Mouse (Mus musculus): ENCODE data around the gene Zmynd15. TPM values are rescaled to one million over a fixed set of nuclear protein-coding genes. Genes with fewer than 3 reads are reported as not detected.

Gene Zmynd15
- polyA plus RNA-seq, 1 experiment: 0.19 TPM

GRCm38 (mm10) chr11:70499566-70500475, 40.6 kb downstream of the Zmynd15 start:
- Histone ChIP-seq H3K27ac (ENCODE audit: insufficient read depth, low read length) (no peak overlapping the region), H3K4me3 (ENCODE audit: insufficient read depth, low read length) (no peak overlapping the region), H3K4me1 (ENCODE audit: control insufficient read depth, insufficient read depth, low read length) (no peaks in the 10 kb centered on the region)
- TF ChIP-seq CTCF (IDR thresholded peaks at IDR 0.05; ENCODE audit: borderline replicate concordance, insufficient read depth, low read length): no peak
- no peak for TF ChIP-seq POLR2A (IDR thresholded peaks at IDR 0.05; ENCODE audit: low read depth, low read length)

- no peak for TF ChIP-seq CTCF (IDR thresholded peaks at IDR 0.05; ENCODE audit: borderline replicate concordance, insufficient read depth, low read length)
- no peak overlapping the region for H3K4me3 ChIP-seq (ENCODE audit: insufficient read depth, low read length)
- no peak overlapping the region for H3K27ac ChIP-seq (ENCODE audit: insufficient read depth, low read length)
- no peaks in the 10 kb centered on the region for H3K4me1 ChIP-seq (ENCODE audit: control insufficient read depth, insufficient read depth, low read length)
These were observed 41.2 kb downstream of the Zmynd15 start for GRCm38 (mm10) chr11:70500476-70500812.

- Histone ChIP-seq H3K4me1 (ENCODE audit: control insufficient read depth, insufficient read depth, low read length) (no peaks in the 10 kb centered on the region), H3K27ac (ENCODE audit: insufficient read depth, low read length) (no peak overlapping the region), H3K4me3 (ENCODE audit: insufficient read depth, low read length) (no peak overlapping the region)
- TF ChIP-seq CTCF (IDR thresholded peaks at IDR 0.05; ENCODE audit: borderline replicate concordance, insufficient read depth, low read length) (no peak), POLR2A (IDR thresholded peaks at IDR 0.05; ENCODE audit: low read depth, low read length) (no peak)
These were observed 42.8 kb downstream of the Zmynd15 start for GRCm38 (mm10) chr11:70502018-70502417.

GRCm38 (mm10) chr11:70504970-70505369, 45.7 kb downstream of the Zmynd15 start, which contains the start of gene Tm4sf5:
Tm4sf5 (plus strand) TSS chr11:70505244.
- Histone ChIP-seq H3K4me3 (ENCODE audit: insufficient read depth, low read length) (no peak within 1 kb of the TSS), H3K4me1 (ENCODE audit: control insufficient read depth, insufficient read depth, low read length) (no peaks in the 10 kb centered on the region), H3K27ac (ENCODE audit: insufficient read depth, low read length) (no peak within 1 kb of the TSS)
- TF ChIP-seq POLR2A (IDR thresholded peaks at IDR 0.05; ENCODE audit: low read depth, low read length) (no peak), CTCF (IDR thresholded peaks at IDR 0.05; ENCODE audit: borderline replicate concordance, insufficient read depth, low read length) (no peak)

- H3K4me1 ChIP-seq (ENCODE audit: control insufficient read depth, insufficient read depth, low read length): no peaks in the 10 kb centered on the region
- TF ChIP-seq CTCF (IDR thresholded peaks at IDR 0.05; ENCODE audit: borderline replicate concordance, insufficient read depth, low read length) (0 out of 2 replicates have a peak, but pooled peaks have one; percentile 17), POLR2A (IDR thresholded peaks at IDR 0.05; ENCODE audit: low read depth, low read length) (no peak)
- no peak overlapping the region for H3K27ac ChIP-seq (ENCODE audit: insufficient read depth, low read length)
- H3K4me3 ChIP-seq (ENCODE audit: insufficient read depth, low read length): no peak overlapping the region
These were observed 47.2 kb downstream of the Zmynd15 start for GRCm38 (mm10) chr11:70506385-70506784.

GRCm38 (mm10) chr11:70506962-70507515, 47.8 kb downstream of the Zmynd15 start:
- TF ChIP-seq POLR2A (IDR thresholded peaks at IDR 0.05; ENCODE audit: low read depth, low read length) (no peak), CTCF (IDR thresholded peaks at IDR 0.05; ENCODE audit: borderline replicate concordance, insufficient read depth, low read length) (no peak)
- no peak overlapping the region for H3K27ac ChIP-seq (ENCODE audit: insufficient read depth, low read length)
- no peaks in the 10 kb centered on the region for H3K4me1 ChIP-seq (ENCODE audit: control insufficient read depth, insufficient read depth, low read length)
- no peak overlapping the region for H3K4me3 ChIP-seq (ENCODE audit: insufficient read depth, low read length)

GRCm38 (mm10) chr11:70509753-70510564, 50.7 kb downstream of the Zmynd15 start:
- TF ChIP-seq POLR2A (IDR thresholded peaks at IDR 0.05; ENCODE audit: low read depth, low read length) (no peak), CTCF (IDR thresholded peaks at IDR 0.05; ENCODE audit: borderline replicate concordance, insufficient read depth, low read length) (peak; percentile 87)
- Histone ChIP-seq H3K4me1 (ENCODE audit: control insufficient read depth, insufficient read depth, low read length) (no peaks in the 10 kb centered on the region), H3K27ac (ENCODE audit: insufficient read depth, low read length) (no peak overlapping the region), H3K4me3 (ENCODE audit: insufficient read depth, low read length) (no peak overlapping the region)

GRCm38 (mm10) chr11:70511242-70511641, 52.0 kb downstream of the Zmynd15 start:
- no peak for TF ChIP-seq CTCF (IDR thresholded peaks at IDR 0.05; ENCODE audit: borderline replicate concordance, insufficient read depth, low read length)
- no peak for TF ChIP-seq POLR2A (IDR thresholded peaks at IDR 0.05; ENCODE audit: low read depth, low read length)
- Histone ChIP-seq H3K4me3 (ENCODE audit: insufficient read depth, low read length) (no peak overlapping the region), H3K4me1 (ENCODE audit: control insufficient read depth, insufficient read depth, low read length) (no peaks in the 10 kb centered on the region), H3K27ac (ENCODE audit: insufficient read depth, low read length) (no peak overlapping the region)

GRCm38 (mm10) chr11:70511825-70512224, 52.6 kb downstream of the Zmynd15 start:
- Histone ChIP-seq H3K27ac (ENCODE audit: insufficient read depth, low read length) (no peak overlapping the region), H3K4me1 (ENCODE audit: control insufficient read depth, insufficient read depth, low read length) (no peaks in the 10 kb centered on the region), H3K4me3 (ENCODE audit: insufficient read depth, low read length) (no peak overlapping the region)
- TF ChIP-seq POLR2A (IDR thresholded peaks at IDR 0.05; ENCODE audit: low read depth, low read length): no peak
- TF ChIP-seq CTCF (IDR thresholded peaks at IDR 0.05; ENCODE audit: borderline replicate concordance, insufficient read depth, low read length): no peak
